Mouse (Mus musculus) MEL (cell line): ENCODE results near the gene Gm10644. TPM values are rescaled to one million over a fixed set of nuclear protein-coding genes. Genes with fewer than 3 reads are reported as not detected.

Source experiments
- DNase-seq: peaks from one replicate; pipeline ENCODE4 v3.0.0; 2011; ENCODE audit warnings: low read depth, low spot score
- H3K27ac ChIP-seq: 2 replicates; pipeline ENCODE4 v1.5.1; 2012; ENCODE audit warnings: low read depth, mild to moderate bottlenecking, control low read depth, low read length, moderate library complexity; ENCODE audit not compliant: control insufficient read depth
- H3K27me3 ChIP-seq, 2 experiments: fragments of 150-350 bp in 1 of 2; sonication (generic) in 1 of 2; 2 replicates each; pipeline ENCODE4 v1.6.1; 2012; ENCODE audit warnings: low read length in 2 of 2, mild to moderate bottlenecking in 2 of 2, improper control_type of control experiment in 1 of 2, moderate library complexity in 1 of 2; ENCODE audit not compliant: insufficient read depth in 2 of 2, control insufficient read depth in 1 of 2
- H3K36me3 ChIP-seq, 2 experiments: 2 replicates each; pipeline ENCODE4 v1.6.1; 2012 to 2014; ENCODE audit warnings: low read length in 2 of 2, improper control_type of control experiment in 1 of 2, inconsistent platforms in 1 of 2, mild to moderate bottlenecking in 1 of 2; ENCODE audit not compliant: insufficient read depth in 2 of 2, control insufficient read depth in 1 of 2
- H3K4me1 ChIP-seq, 2 experiments: fragments of 150-350 bp in 1 of 2; sonication (generic) in 1 of 2; 2 replicates each; pipeline ENCODE4 v1.6.1; 2012; ENCODE audit warnings: low read length in 2 of 2, improper control_type of control experiment in 1 of 2, mild to moderate bottlenecking in 1 of 2; ENCODE audit not compliant: insufficient read depth in 2 of 2, control insufficient read depth in 1 of 2
- H3K4me3 ChIP-seq, 2 experiments: fragments of 150-350 bp in 1 of 2; sonication (generic) in 1 of 2; 2 replicates each; pipeline ENCODE4 v1.5.1; 2012; ENCODE audit warnings: low read depth in 2 of 2, low read length in 2 of 2, mild to moderate bottlenecking in 2 of 2, moderate library complexity in 2 of 2, control low read depth in 1 of 2, improper control_type of control experiment in 1 of 2; ENCODE audit not compliant: control insufficient read depth in 1 of 2, insufficient read depth in 1 of 2
- H3K79me2 ChIP-seq: 2 replicates; pipeline ENCODE4 v1.6.1; 2012; ENCODE audit warnings: mild to moderate bottlenecking, low read length, moderate library complexity; ENCODE audit not compliant: control insufficient read depth, poor library complexity, insufficient read depth
- H3K9ac ChIP-seq: 2 replicates; pipeline ENCODE4 v1.6.1; 2012; ENCODE audit warnings: low read depth, mild to moderate bottlenecking, control low read depth, low read length, moderate library complexity; ENCODE audit not compliant: control insufficient read depth, poor library complexity, severe bottlenecking
- H3K9me3 ChIP-seq: fragments of 150-350 bp; sonication (generic); replicated peaks from 2 replicates; pipeline ENCODE4 v1.6.1; 2012; ENCODE audit warnings: mild to moderate bottlenecking, low read length, improper control_type of control experiment, moderate library complexity; ENCODE audit not compliant: insufficient read depth
- BHLHE40 ChIP-seq: IDR thresholded peaks from 2 replicates; pipeline ENCODE4 v1.6.1; 2012; ENCODE audit warnings: low read depth, mild to moderate bottlenecking, inconsistent platforms, low read length, improper control_type of control experiment, borderline replicate concordance
- E2F4 ChIP-seq: IDR thresholded peaks from 2 replicates; pipeline ENCODE4 v1.6.1; 2011; ENCODE audit warnings: low read depth, low read length, improper control_type of control experiment, borderline replicate concordance
- ETS1 ChIP-seq: IDR thresholded peaks from 2 replicates; pipeline ENCODE4 v1.6.1; 2012; ENCODE audit warnings: low read depth, mild to moderate bottlenecking, inconsistent platforms, low read length, improper control_type of control experiment, moderate library complexity
- GABPA ChIP-seq: IDR thresholded peaks from 2 replicates; pipeline ENCODE4 v1.6.1; 2012; ENCODE audit warnings: low read depth, mild to moderate bottlenecking, inconsistent platforms, low read length, improper control_type of control experiment, moderate library complexity
- GATA1 ChIP-seq: IDR thresholded peaks from 2 replicates; pipeline ENCODE4 v1.6.1; 2011; ENCODE audit warnings: low read depth, low read length, improper control_type of control experiment
- HCFC1 ChIP-seq: IDR thresholded peaks from 2 replicates; pipeline ENCODE4 v1.6.1; 2012; ENCODE audit warnings: low read depth, mild to moderate bottlenecking, inconsistent platforms, low read length, improper control_type of control experiment, moderate library complexity
- KAT2A ChIP-seq: conservative IDR thresholded peaks from 2 replicates; pipeline ENCODE4 v1.6.1; 2012; ENCODE audit warnings: low read depth, low read length, improper control_type of control experiment, inconsistent platforms
- MAFK ChIP-seq: IDR thresholded peaks from 2 replicates; pipeline ENCODE4 v1.6.1; 2011; ENCODE audit warnings: low read depth, mild to moderate bottlenecking, low read length, improper control_type of control experiment, borderline replicate concordance
- MAX ChIP-seq: IDR thresholded peaks from 2 replicates; pipeline ENCODE4 v1.6.1; 2011; ENCODE audit warnings: low read length, improper control_type of control experiment
- MAZ ChIP-seq: IDR thresholded peaks from 2 replicates; pipeline ENCODE4 v1.6.1; 2012; ENCODE audit warnings: low read depth, mild to moderate bottlenecking, inconsistent platforms, low read length, improper control_type of control experiment
- MXI1 ChIP-seq: IDR thresholded peaks from 2 replicates; pipeline ENCODE4 v1.6.1; 2011; ENCODE audit warnings: mild to moderate bottlenecking, low read depth, low read length, improper control_type of control experiment
- NELFE ChIP-seq: IDR thresholded peaks from 2 replicates; pipeline ENCODE4 v1.6.1; 2011; ENCODE audit warnings: low read depth, low read length, improper control_type of control experiment
- NRF1 ChIP-seq: IDR thresholded peaks from 2 replicates; pipeline ENCODE4 v1.6.1; 2014; ENCODE audit warnings: low read depth, mild to moderate bottlenecking, inconsistent platforms, low read length, improper control_type of control experiment, moderate library complexity; ENCODE audit not compliant: poor library complexity, insufficient read depth, severe bottlenecking
- POLR2A ChIP-seq, 2 experiments: IDR thresholded peaks; 2 replicates each; pipeline ENCODE4 v1.6.1; 2011 to 2012; ENCODE audit warnings: low read length in 2 of 2, mild to moderate bottlenecking in 2 of 2, control low read depth in 1 of 2, improper control_type of control experiment in 1 of 2, low read depth in 1 of 2, moderate library complexity in 1 of 2; ENCODE audit not compliant: control insufficient read depth in 1 of 2, insufficient read depth in 1 of 2, poor library complexity in 1 of 2
- POLR2AphosphoS2 ChIP-seq: IDR thresholded peaks from 2 replicates; pipeline ENCODE4 v1.6.1; 2011; ENCODE audit warnings: low read length, improper control_type of control experiment
- POLR2AphosphoS5 ChIP-seq: IDR thresholded peaks from 2 replicates; pipeline ENCODE4 v1.6.1; 2012; ENCODE audit warnings: low read depth, borderline replicate concordance, mild to moderate bottlenecking, inconsistent platforms, low read length, moderate library complexity, mixed read lengths
- RAD21 ChIP-seq: IDR thresholded peaks from 2 replicates; pipeline ENCODE4 v1.6.1; 2011; ENCODE audit warnings: mild to moderate bottlenecking, low read depth, low read length, improper control_type of control experiment
- RCOR1 ChIP-seq: IDR thresholded peaks from 2 replicates; pipeline ENCODE4 v1.6.1; 2012; ENCODE audit warnings: low read depth, mild to moderate bottlenecking, inconsistent platforms, low read length, improper control_type of control experiment
- SIN3A ChIP-seq: IDR thresholded peaks from 2 replicates; pipeline ENCODE4 v1.6.1; 2012; ENCODE audit warnings: low read length, improper control_type of control experiment, inconsistent platforms
- SMC3 ChIP-seq: IDR thresholded peaks from 2 replicates; pipeline ENCODE4 v1.6.1; 2011; ENCODE audit warnings: low read depth, low read length, improper control_type of control experiment
- TAL1 ChIP-seq: IDR thresholded peaks from 2 replicates; pipeline ENCODE4 v1.6.1; 2012; ENCODE audit warnings: mild to moderate bottlenecking, inconsistent platforms, low read length, moderate library complexity, mixed read lengths
- TBP ChIP-seq: IDR thresholded peaks from 2 replicates; pipeline ENCODE4 v1.8.0; 2011; ENCODE audit warnings: low read depth, low read length, improper control_type of control experiment
- TCF12 ChIP-seq: IDR thresholded peaks from 2 replicates; pipeline ENCODE4 v1.6.1; 2014; ENCODE audit warnings: low read depth, mild to moderate bottlenecking, inconsistent platforms, low read length, improper control_type of control experiment, moderate library complexity
- USF2 ChIP-seq, 2 experiments: IDR thresholded peaks; 2 replicates each; pipeline ENCODE4 v1.6.1; 2011 to 2012; ENCODE audit warnings: improper control_type of control experiment in 2 of 2, low read length in 2 of 2, borderline replicate concordance in 1 of 2, inconsistent platforms in 1 of 2, low read depth in 1 of 2, mild to moderate bottlenecking in 1 of 2; ENCODE audit not compliant: insufficient read depth in 1 of 2
- ZC3H11A ChIP-seq: IDR thresholded peaks from 2 replicates; pipeline ENCODE4 v1.6.1; 2012; ENCODE audit warnings: low read depth, mild to moderate bottlenecking, inconsistent platforms, low read length, improper control_type of control experiment
- ZKSCAN1 ChIP-seq: IDR thresholded peaks from 2 replicates; pipeline ENCODE4 v1.6.1; 2012; ENCODE audit warnings: low read depth, mild to moderate bottlenecking, inconsistent platforms, low read length, improper control_type of control experiment, moderate library complexity
- ZMIZ1 ChIP-seq: IDR thresholded peaks from 2 replicates; pipeline ENCODE4 v1.6.1; 2012; ENCODE audit warnings: low read depth, mild to moderate bottlenecking, inconsistent platforms, low read length, improper control_type of control experiment, moderate library complexity
- ZNF384 ChIP-seq: IDR thresholded peaks from 2 replicates; pipeline ENCODE4 v1.6.1; 2012; ENCODE audit warnings: low read depth, mild to moderate bottlenecking, inconsistent platforms, low read length, improper control_type of control experiment
- polyA plus RNA-seq, 2 experiments: library from polyadenylated mRNA; stranded (reverse) in 1 of 2; unstranded in 1 of 2; fragments of >175 nt in 1 of 2; fragments of >200 nt in 1 of 2; gene quantifications; 2 replicates each; pipeline versions ENCODE4 v1.2.1 to v1.2.4; 2012; ENCODE audit warnings: low replicate concordance in 2 of 2, low read depth in 1 of 2; ENCODE audit not compliant: insufficient read length in 2 of 2, insufficient read depth in 1 of 2, missing spikeins in 1 of 2
- total RNA-seq: library from RNA; depleted of rRNA; stranded (reverse); fragments of 300-350 nt; gene quantifications from 2 replicates; pipeline ENCODE4 v1.2.3, GENCODE M21; 2012

Gm10644 gene
- total and polyA plus RNA-seq, 3 experiments, result 0.35 to 0.49 TPM; not detected in 1

DNA sequence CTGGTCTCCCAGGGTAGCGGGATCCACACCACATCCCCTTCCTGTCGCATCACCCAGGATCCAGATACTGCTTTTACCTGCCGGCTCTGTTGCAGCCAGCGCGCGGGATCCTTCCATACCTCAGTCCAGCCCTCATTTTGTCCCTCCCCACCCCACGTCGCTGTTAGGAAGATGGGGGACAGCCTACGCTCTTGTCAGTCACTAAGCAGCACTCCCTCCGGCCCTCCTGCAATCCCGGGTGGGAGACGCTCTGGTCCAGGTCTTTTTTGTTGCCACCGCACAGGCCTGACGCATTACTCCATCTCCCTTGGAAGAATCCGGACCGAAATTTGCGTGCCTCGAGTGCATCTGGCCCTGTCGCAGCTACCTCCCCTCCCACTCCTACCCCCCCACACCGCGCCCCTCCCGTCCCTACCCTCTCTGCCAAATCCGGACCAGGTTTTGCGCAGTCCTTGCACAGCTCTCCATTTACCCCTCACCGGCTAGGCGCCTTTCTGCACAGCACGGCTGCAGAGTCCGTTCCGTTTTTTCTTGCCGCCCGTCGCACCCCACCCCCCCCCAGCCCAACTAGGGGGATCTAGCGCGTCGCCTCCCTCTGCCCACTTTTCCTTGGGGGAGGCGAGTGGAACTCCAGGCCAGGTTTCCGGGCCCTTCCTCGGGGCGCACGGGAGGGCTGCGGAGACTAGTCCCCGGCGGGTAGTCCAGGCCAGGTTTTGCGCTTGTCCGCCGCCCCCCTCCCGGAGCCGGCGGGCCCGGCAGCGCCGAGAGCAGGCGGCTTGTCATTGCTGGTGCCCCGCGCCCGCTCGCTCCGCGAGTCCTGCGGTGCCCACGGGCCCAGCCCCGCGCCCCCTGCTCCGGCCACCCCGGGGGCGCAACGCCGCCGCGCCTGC, 55.4 kb downstream of the Gm10644 start, which contains the start of gene Adgrl1 (continued):
- no peak for TF ChIP-seq USF2 (IDR thresholded peaks at IDR 0.05; ENCODE audit: borderline replicate concordance in 1 of 2, insufficient read depth in 1 of 2, low read depth in 1 of 2, low read length in 2 of 2)
- no peak for TF ChIP-seq GATA1
- peak; percentile 96 for TF ChIP-seq MAZ
- no peak for TF ChIP-seq ZKSCAN1
- TF ChIP-seq SMC3, result no peak
- TF ChIP-seq GABPA, result no peak
- TF ChIP-seq RAD21, result no peak
- peak; percentile 68 for TF ChIP-seq HCFC1
- TF ChIP-seq TCF12, result no peak
- peak; percentile 9; the same call in 1 of the 2 replicates for TF ChIP-seq MXI1
- TF ChIP-seq NELFE, result peak; percentile 54; the same call in 1 of the 2 replicates
- TF ChIP-seq RCOR1, result no peak

DNA sequence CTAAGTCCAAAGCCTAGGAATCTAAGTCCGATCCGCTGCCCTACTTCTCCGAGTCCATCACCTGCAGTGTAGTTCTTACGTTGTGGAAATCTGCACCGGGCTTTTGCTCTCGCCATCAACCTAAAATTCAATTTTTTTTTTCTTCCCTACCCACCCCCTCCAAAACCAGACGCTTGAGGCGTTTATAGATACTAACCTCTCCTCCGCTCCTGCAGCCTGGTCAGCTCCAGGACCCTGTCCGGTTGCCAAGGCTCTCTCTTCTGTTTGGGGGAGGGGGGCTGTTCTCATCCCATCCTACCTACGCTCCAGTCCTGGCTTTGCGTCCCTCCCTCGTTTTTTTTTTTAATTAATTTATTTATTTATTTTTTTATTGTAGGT, 56.0 kb downstream of the Gm10644 start:
- no peaks in the 10 kb centered on the region for H3K9me3 ChIP-seq
- 0 out of 4 replicates have a peak, but pooled peaks cover 0 to 7% of the 10 kb centered on the region in 2 experiments for H3K4me1 ChIP-seq
- peak; percentile 85 for DNase-seq
- H3K36me3 ChIP-seq, result no peaks in the 10 kb centered on the region
- peak overlapping the region; percentile 37 for H3K9ac ChIP-seq
- H3K79me2 ChIP-seq, result peaks cover 19% of the 10 kb centered on the region
- no peaks in the 10 kb centered on the region for H3K27me3 ChIP-seq
- peak overlapping the region; percentile 58; the same call in 1 of the 2 replicates for H3K27ac ChIP-seq
- TF ChIP-seq BHLHE40 (no peak), ETS1 (peak; percentile 7; the same call in 1 of the 2 replicates), TBP (0 out of 2 replicates have a peak, but pooled peaks have one; percentile 23), MXI1 (peak; percentile 42; the same call in 1 of the 2 replicates), MAFK (no peak), E2F4 (no peak), POLR2A (IDR thresholded peaks at IDR 0.05; ENCODE audit: control insufficient read depth in 1 of 2, insufficient read depth in 1 of 2, low read depth in 1 of 2, low read length in 2 of 2, poor library complexity in 1 of 2) (no peak), NRF1 (no peak), ZMIZ1 (no peak), KAT2A (no peak), MAX (no peak), ZNF384 (peak; percentile 96), HCFC1 (peak; percentile 45), POLR2AphosphoS2 (no peak), ZC3H11A (no peak), TAL1 (no peak), GABPA (no peak), SIN3A (no peak; the same call in 1 of the 2 replicates), MAZ (peak; percentile 75; the same call in 1 of the 2 replicates), POLR2AphosphoS5 (no peak)
- H3K4me3 ChIP-seq, result peak overlapping the region; percentile 7 to 60; a peak in 3 of 4 replicates
